Mouse (Mus musculus) bone marrow macrophage, adult 2 months (primary cell): ENCODE measurements around the gene Ppfia4.

Experiments used
- CTCF ChIP-seq: IDR thresholded peaks from 2 replicates; pipeline ENCODE4 v1.5.1; 2012; ENCODE audit warnings: low read depth, mild to moderate bottlenecking, low read length, moderate library complexity
- POLR2A ChIP-seq: IDR thresholded peaks from 2 replicates; pipeline ENCODE4 v1.6.1; 2012; ENCODE audit warnings: mild to moderate bottlenecking, low read depth, low read length, borderline replicate concordance

DNA sequence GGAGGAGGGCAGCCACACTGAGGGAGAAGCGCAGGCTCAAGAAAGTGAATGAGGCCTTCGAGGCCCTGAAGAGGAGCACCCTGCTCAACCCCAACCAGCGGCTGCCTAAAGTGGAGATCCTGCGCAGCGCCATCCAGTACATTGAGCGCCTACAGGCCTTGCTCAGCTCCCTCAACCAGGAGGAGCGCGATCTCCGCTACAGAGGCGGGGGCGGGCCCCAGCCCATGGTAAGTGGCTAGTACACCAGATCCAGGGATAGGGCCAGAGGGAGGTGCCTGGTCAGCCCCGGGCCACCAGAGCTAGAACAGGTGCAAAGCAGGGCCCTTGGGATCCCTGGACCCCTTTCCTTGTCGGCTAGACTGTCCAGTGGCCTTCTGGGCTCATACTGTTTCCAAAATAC, 42.4 kb downstream of the Ppfia4 start:
- TF ChIP-seq CTCF (no peak), POLR2A (no peak)
